Mouse (Mus musculus) thymus, postnatal 14 days (tissue): ENCODE data around the gene Dclre1c.

ENCODE experiments used
- DNase-seq: peaks from one replicate; pipeline ENCODE4 v3.0.0; 2021

The Dclre1c gene

DNA sequence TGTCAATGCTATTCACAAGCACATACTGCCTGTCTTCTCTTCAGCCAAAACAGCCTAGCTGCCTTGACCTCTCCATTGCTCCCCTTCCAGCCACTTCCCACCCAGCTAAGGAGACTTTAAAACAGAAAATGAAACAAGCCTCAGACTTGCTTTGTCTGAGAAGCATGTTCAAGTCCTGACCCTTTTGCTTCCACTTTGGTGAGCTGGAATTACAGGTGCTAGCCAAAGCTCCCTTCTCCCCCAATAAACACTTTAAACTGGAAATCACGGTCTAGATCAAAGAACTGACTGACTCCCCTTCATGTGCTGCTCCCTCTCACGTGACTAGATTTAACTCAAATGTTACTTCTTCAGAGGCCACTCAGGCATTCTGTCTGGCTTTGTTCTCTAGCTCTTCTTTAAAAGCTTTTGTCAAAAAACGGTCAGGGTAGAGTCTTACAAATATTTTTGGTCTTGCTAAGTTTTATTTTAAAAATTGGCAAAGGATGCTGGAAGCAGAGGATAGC lies 51.9 kb downstream of the Dclre1c start:
- DNase-seq: no peak

DNA sequence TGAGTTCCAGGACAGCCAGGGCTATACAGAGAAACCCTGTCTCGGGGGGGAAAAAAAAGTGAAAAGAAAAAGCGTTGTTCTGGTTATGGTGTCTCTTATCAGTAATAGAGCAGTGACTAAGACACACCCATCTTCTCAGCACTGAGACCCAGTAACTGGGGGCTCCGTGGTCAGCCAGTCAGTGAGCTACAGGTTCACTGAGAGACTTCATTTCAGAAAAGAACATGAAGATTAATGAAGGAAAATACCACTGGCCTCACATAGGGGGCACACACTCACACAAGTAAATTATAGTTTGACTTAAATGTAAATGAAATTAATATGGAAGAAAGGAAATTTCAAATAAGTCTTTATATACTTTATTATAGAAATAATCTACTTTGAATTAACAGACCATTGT lies 56.3 kb downstream of the Dclre1c start:
- DNase-seq: no peak

- no peak for DNase-seq
Observed at GRCm38 (mm10) chr2:3489816-3490215, 65.9 kb downstream of the Dclre1c start.

DNA sequence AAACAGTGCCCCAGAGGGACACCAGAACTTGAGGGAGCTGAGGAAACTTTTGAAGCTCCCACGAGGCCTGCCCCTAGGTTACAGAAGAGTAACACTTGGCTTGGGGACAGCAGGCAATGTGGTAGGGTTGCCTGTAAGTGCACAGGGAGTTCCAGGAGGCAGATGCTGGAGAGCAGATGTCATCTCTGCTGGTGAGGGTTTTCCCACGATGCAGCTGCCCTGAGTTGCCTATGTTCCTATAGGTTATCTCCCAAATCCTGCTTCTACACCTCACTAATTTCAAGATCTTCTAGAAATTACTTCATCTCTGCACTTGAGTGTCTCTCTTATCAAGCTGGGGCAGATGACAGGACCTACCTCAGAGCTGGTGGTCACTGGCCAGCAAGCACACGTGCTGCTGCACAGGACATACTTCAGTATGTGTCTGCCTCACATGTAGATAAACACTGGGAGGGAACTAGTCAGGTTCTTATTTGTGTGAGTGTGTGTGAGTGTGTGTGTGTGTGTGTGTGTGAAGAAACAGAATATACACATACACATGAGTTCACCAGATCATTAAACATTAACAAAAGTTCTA lies 70.0 kb downstream of the Dclre1c start:
- no peak for DNase-seq

DNA sequence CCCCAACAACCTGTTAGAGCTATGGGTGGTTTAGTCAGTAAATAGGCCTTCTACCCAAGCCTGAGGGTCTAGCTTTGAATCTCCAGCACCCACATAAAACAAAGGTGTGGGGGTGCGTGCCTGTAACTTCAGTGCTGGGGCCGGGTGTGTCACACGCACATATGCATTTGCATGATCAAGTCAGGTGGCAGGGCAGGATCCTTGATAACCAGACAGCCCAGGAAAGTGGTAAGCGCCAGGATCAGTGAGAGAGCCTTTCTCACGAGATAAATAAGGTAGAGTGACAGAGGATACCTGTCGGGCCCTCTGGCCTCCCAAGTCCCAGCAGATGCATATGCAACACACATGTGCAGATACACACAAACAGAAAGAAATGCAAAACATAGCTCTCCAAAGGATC lies 75.6 kb downstream of the Dclre1c start:
- DNase-seq: no peak

DNA sequence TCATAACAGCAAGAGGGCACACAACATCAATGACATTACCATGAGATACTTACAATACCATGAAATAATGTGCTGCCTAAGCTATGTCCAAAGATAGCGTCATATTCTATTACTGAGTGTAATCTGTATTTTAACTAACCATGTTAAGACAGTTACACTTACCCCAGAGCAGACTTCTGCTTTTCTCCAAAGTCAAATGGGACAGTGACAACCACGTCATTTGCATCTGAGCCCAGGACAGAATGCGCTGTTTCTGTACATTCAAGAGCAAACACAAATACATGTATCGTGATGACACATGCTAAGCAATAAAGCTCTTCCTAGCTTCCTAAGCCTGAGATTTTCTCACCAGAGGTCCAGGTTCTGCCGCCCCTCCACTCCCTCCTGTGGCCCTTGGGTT lies 77.0 kb downstream of the Dclre1c start:
- DNase-seq: no peak

DNA sequence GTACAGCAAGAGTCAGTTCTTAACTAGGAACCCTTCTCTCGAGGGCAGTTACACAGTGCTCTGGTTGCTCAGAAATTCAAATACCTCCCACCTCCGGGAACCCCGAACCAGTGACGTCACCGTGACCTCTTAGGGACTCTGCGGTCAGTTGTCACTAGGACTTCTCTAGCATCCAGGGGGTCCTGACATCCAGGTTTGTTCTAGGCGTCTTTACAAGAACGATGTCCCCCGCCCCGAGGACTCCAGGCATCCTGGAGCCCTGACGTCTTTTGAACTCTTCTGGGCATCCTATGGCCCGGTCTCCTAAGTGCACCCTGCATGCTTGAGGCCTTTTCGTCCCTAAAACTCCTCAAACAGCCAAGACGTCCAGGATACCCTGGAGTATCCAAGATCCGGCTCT lies 88.1 kb downstream of the Dclre1c start:
- peak; percentile 60 for DNase-seq

DNA sequence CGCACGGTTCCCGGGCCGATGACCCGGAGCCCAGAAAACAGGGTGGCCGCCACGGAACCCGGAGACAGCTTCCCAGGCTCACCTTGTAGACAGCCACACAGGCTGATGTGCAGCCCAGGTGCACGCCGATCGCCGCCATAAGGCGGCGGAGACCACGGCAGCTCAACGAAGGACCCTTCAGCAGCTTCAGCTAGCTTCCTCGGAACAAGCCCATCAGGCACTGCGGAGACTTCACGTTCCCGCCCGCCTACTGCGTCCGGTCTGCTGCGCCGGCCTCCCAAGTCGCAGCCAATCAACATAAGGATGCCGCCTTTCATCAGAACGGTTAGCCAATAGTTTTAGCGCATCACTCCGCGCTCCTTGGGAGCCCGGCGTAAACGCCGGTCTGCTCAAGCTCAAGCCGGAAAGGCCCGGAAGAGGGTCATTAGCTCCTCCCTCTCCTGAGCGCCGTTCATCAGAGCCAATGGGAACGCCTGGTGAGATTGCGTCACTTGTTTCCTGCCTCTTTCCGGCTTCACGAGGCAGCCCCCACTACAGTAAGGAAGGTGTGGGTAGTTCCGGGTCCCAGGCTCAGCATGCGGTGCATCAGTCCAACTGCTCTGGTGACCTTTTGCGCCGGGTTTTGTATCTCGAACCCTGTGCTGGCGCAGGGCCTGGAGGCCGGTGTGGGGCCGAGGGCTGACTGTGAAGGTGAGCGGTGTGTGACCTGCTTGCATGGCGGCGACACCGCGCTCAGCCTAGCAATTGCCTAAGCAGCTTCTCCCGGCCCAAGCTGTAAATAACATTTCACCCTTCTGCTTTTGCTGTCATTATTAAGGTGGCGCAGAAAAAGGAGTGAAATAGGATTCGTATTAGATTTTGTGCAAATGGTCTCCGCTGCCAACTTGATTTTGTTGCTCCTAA lies 88.9 kb downstream of the Dclre1c start, which contains the start of the genes Gm45902, Hspa14 and Cdnf:
Gm45902 (minus strand) TSS at position 239 of the 903 bp plus-strand sequence.
Hspa14 (minus strand) TSS at position 263 of the 903 bp plus-strand sequence.
Cdnf (plus strand) TSS at position 479 of the 903 bp plus-strand sequence.
- peak; percentile 95 for DNase-seq
